Mouse (Mus musculus): Measurements from ENCODE around the gene Mfsd4b3. TPM values are rescaled to one million over a fixed set of nuclear protein-coding genes. Genes with fewer than 3 reads are reported as not detected.

Mfsd4b3 gene
- total and polyA plus RNA-seq, 3 experiments, result not detected

GRCm38 (mm10) chr10:39956340-39956878 lies 3.5 kb downstream of the Mfsd4b3 start:
- H3K9me3 ChIP-seq (replicated peaks; ENCODE audit: low read length), result no peaks in the 10 kb centered on the region
- no peak overlapping the region for H3K9ac ChIP-seq (ENCODE audit: insufficient read depth, low read depth)
- no peaks in the 10 kb centered on the region for H3K4me1 ChIP-seq (ENCODE audit: control insufficient read depth in 1 of 2, insufficient read depth in 2 of 2)
- no peak overlapping the region for H3K27ac ChIP-seq (ENCODE audit: insufficient read depth, low read depth)
- in situ Hi-C loops (cut with MboI; ENCODE audit: low pct_ligation_motif_present, low pct_unique_long_range_greater_than_20kb, low sequenced_read_pairs) (no loop called here), dilution Hi-C loops (cut with MboI; ENCODE audit: extremely low pct_ligation_motif_present, extremely low pct_unique_long_range_greater_than_20kb, low sequenced_read_pairs) (no loop called here)
- no peaks in the 10 kb centered on the region for H3K36me3 ChIP-seq (replicated peaks in 1 of 2; ENCODE audit: control insufficient read depth in 1 of 2, insufficient read depth in 1 of 2, low read length in 1 of 2)
- H3K4me2 ChIP-seq (ENCODE audit: insufficient read depth, low read depth, poor library complexity, severe bottlenecking), result no peak overlapping the region
- H3K27me3 ChIP-seq (replicated peaks), result no peaks in the 10 kb centered on the region
- no peak for DNase-seq (ENCODE audit: extremely low read depth)
- TF ChIP-seq USF2 (conservative IDR thresholded peaks at IDR 0.05; ENCODE audit: low read depth, low read length) (no peak), JUND (conservative IDR thresholded peaks at IDR 0.05; ENCODE audit: low read depth, low read length) (no peak), USF1 (IDR thresholded peaks at IDR 0.05; ENCODE audit: low read depth, low read length) (no peak), MAX (IDR thresholded peaks at IDR 0.05; ENCODE audit: low read length) (no peak), ZC3H11A (IDR thresholded peaks at IDR 0.05; ENCODE audit: low read depth, low read length) (no peak), RCOR1 (conservative IDR thresholded peaks at IDR 0.05; ENCODE audit: low read depth, low read length) (no peak), SMC3 (IDR thresholded peaks at IDR 0.05; ENCODE audit: low read depth, low read length) (no peak), ETS1 (conservative IDR thresholded peaks at IDR 0.05; ENCODE audit: low read depth, low read length) (no peak), GABPA (IDR thresholded peaks at IDR 0.05; ENCODE audit: insufficient replicate concordance, low read depth, low read length) (no peak), MXI1 (IDR thresholded peaks at IDR 0.05; ENCODE audit: low read depth, low read length) (no peak), MAZ (IDR thresholded peaks at IDR 0.05; ENCODE audit: low read depth, low read length) (no peak), EP300 (IDR thresholded peaks at IDR 0.05; ENCODE audit: low read length) (no peak), ELF1 (IDR thresholded peaks at IDR 0.05; ENCODE audit: low read depth, low read length) (no peak), BHLHE40 (IDR thresholded peaks at IDR 0.05; ENCODE audit: low read depth, low read length) (no peak), ZKSCAN1 (IDR thresholded peaks at IDR 0.05; ENCODE audit: borderline replicate concordance, low read depth, low read length) (no peak), TCF12 (IDR thresholded peaks at IDR 0.05; ENCODE audit: low read depth, low read length) (no peak), ZMIZ1 (IDR thresholded peaks at IDR 0.05; ENCODE audit: low read depth, low read length) (no peak), PAX5 (IDR thresholded peaks at IDR 0.05; ENCODE audit: low read length) (no peak), MAFK (IDR thresholded peaks at IDR 0.05; ENCODE audit: insufficient replicate concordance, low read length) (no peak)
- H3K79me2 ChIP-seq (replicated peaks; ENCODE audit: control insufficient read depth, extremely low read depth, insufficient read depth, poor library complexity, severe bottlenecking), result no peaks in the 10 kb centered on the region
- no peak overlapping the region for H3K4me3 ChIP-seq (replicated peaks in 1 of 3; ENCODE audit: low read depth in 2 of 3, low read length in 2 of 3, poor library complexity in 1 of 3)

- Histone ChIP-seq H3K4me3 (replicated peaks in 1 of 3; ENCODE audit: low read depth in 2 of 3, low read length in 2 of 3, poor library complexity in 1 of 3) (no peak overlapping the region), H3K9ac (ENCODE audit: insufficient read depth, low read depth) (no peak overlapping the region), H3K27ac (ENCODE audit: insufficient read depth, low read depth) (no peak overlapping the region), H3K9me3 (replicated peaks; ENCODE audit: low read length) (no peaks in the 10 kb centered on the region), H3K4me2 (ENCODE audit: insufficient read depth, low read depth, poor library complexity, severe bottlenecking) (no peak overlapping the region), H3K36me3 (replicated peaks in 1 of 2; ENCODE audit: control insufficient read depth in 1 of 2, insufficient read depth in 1 of 2, low read length in 1 of 2) (no peaks in the 10 kb centered on the region), H3K4me1 (ENCODE audit: control insufficient read depth in 1 of 2, insufficient read depth in 2 of 2) (no peaks in the 10 kb centered on the region), H3K79me2 (replicated peaks; ENCODE audit: control insufficient read depth, extremely low read depth, insufficient read depth, poor library complexity, severe bottlenecking) (no peaks in the 10 kb centered on the region), H3K27me3 (replicated peaks) (no peaks in the 10 kb centered on the region)
- in situ Hi-C loops (cut with MboI; ENCODE audit: low pct_ligation_motif_present, low pct_unique_long_range_greater_than_20kb, low sequenced_read_pairs), result no loop called here
- no peak for DNase-seq (ENCODE audit: extremely low read depth)
- no peak for TF ChIP-seq UBTF (IDR thresholded peaks at IDR 0.05; ENCODE audit: low read depth, low read length)
- TF ChIP-seq ZKSCAN1 (IDR thresholded peaks at IDR 0.05; ENCODE audit: borderline replicate concordance, low read depth, low read length), result no peak
- no peak for TF ChIP-seq ELF1 (IDR thresholded peaks at IDR 0.05; ENCODE audit: low read depth, low read length)
- TF ChIP-seq MXI1 (IDR thresholded peaks at IDR 0.05; ENCODE audit: low read depth, low read length), result no peak
- no peak for TF ChIP-seq IRF4 (IDR thresholded peaks at IDR 0.05; ENCODE audit: low read depth, low read length)
- no peak for TF ChIP-seq POLR2A (IDR thresholded peaks at IDR 0.05; ENCODE audit: low read depth, low read length)
- TF ChIP-seq MYC (IDR thresholded peaks at IDR 0.05; ENCODE audit: low read depth, low read length), result no peak
- no peak for TF ChIP-seq NELFE (IDR thresholded peaks at IDR 0.05; ENCODE audit: low read depth, low read length)
- TF ChIP-seq MAX (IDR thresholded peaks at IDR 0.05; ENCODE audit: low read length), result no peak
- no peak for TF ChIP-seq CHD2 (IDR thresholded peaks at IDR 0.05; ENCODE audit: low read length)
- TF ChIP-seq ZC3H11A (IDR thresholded peaks at IDR 0.05; ENCODE audit: low read depth, low read length), result no peak
- no peak for TF ChIP-seq RAD21 (IDR thresholded peaks at IDR 0.05; ENCODE audit: low read depth, low read length)
- no peak for TF ChIP-seq SMC3 (IDR thresholded peaks at IDR 0.05; ENCODE audit: low read depth, low read length)
- TF ChIP-seq TBP (conservative IDR thresholded peaks at IDR 0.05; ENCODE audit: low read depth, low read length), result no peak
- no peak for TF ChIP-seq TCF12 (IDR thresholded peaks at IDR 0.05; ENCODE audit: low read depth, low read length)
- no peak for TF ChIP-seq POLR2AphosphoS2 (IDR thresholded peaks at IDR 0.05; ENCODE audit: low read depth, low read length)
- dilution Hi-C loops (cut with MboI; ENCODE audit: extremely low pct_ligation_motif_present, extremely low pct_unique_long_range_greater_than_20kb, low sequenced_read_pairs), result no loop called here
These were observed 4.8 kb downstream of the Mfsd4b3 start for GRCm38 (mm10) chr10:39955163-39955562.

Data from CH12.LX (cell line).